Mouse (Mus musculus): ENCODE measurements around the gene Clip3. TPM values are rescaled to one million over a fixed set of nuclear protein-coding genes. Genes with fewer than 3 reads are reported as not detected.

The Clip3 gene
- polyA plus RNA-seq, 1 experiment from 2014 or later, result 96.5 TPM

GRCm38 (mm10) chr7:30353279-30353822, 61.8 kb downstream of the Clip3 start:
- H3K36me3 ChIP-seq (ENCODE audit: control insufficient read depth, insufficient read depth, low read length), result peaks cover 9% of the 10 kb centered on the region
- no peak overlapping the region for H3K27ac ChIP-seq (ENCODE audit: low read depth, low read length)
- H3K27me3 ChIP-seq (replicated peaks; ENCODE audit: control insufficient read depth, insufficient read depth, low read length), result 0 out of 2 replicates have a peak, but pooled peaks cover 1% of the 10 kb centered on the region
- H3K4me1 ChIP-seq (ENCODE audit: control insufficient read depth, insufficient read depth, low read depth, low read length), result peaks cover 5% of the 10 kb centered on the region
- H3K4me3 ChIP-seq (ENCODE audit: low read length), result no peak overlapping the region
- no peak; the same call in 1 of the 2 replicates for ATAC-seq
- no peaks in the 10 kb centered on the region for H3K9me3 ChIP-seq (ENCODE audit: control insufficient read depth, low read length)
- no peak overlapping the region for H3K9ac ChIP-seq (ENCODE audit: low read depth, low read length)
- H3K4me2 ChIP-seq (ENCODE audit: low read length), result no peak overlapping the region
- WGBS, result 22% methylated on average over 6 of the region's 6 CpGs

- WGBS, result 73% methylated on average over 4 of the region's 4 CpGs
- no peak for ATAC-seq
- peaks cover 9% of the 10 kb centered on the region for H3K36me3 ChIP-seq (ENCODE audit: control insufficient read depth, insufficient read depth, low read length)
These were observed 62.5 kb downstream of the Clip3 start for GRCm38 (mm10) chr7:30354059-30354458.

More at GRCm38 (mm10) chr7:30354059-30354458, 62.5 kb downstream of the Clip3 start:
- Histone ChIP-seq H3K4me2 (ENCODE audit: low read length) (no peak overlapping the region), H3K4me3 (ENCODE audit: low read length) (no peak overlapping the region), H3K4me1 (ENCODE audit: control insufficient read depth, insufficient read depth, low read depth, low read length) (peaks cover 10% of the 10 kb centered on the region), H3K9me3 (ENCODE audit: control insufficient read depth, low read length) (no peaks in the 10 kb centered on the region), H3K27ac (ENCODE audit: low read depth, low read length) (no peak overlapping the region), H3K9ac (ENCODE audit: low read depth, low read length) (no peak overlapping the region), H3K27me3 (replicated peaks; ENCODE audit: control insufficient read depth, insufficient read depth, low read length) (no peaks in the 10 kb centered on the region)

Other genes with a start within 250 kb of the Clip3 start
- 10.7 and 11.9 TPM in 2 replicates for gene Zfp14, start 240.3 kb upstream of the Clip3 start, polyA plus RNA-seq (2015; fragmentation: Nextera tagmentation; extraction: Ambion mirVana)
- 11.6 and 13.8 TPM in 2 replicates for gene Zfp82, start 218.8 kb upstream of the Clip3 start, polyA plus RNA-seq (2015; fragmentation: Nextera tagmentation; extraction: Ambion mirVana)
- 0.80 and 1.5 TPM in 2 replicates for gene Gm26920, start 201.3 kb upstream of the Clip3 start, polyA plus RNA-seq (2015; fragmentation: Nextera tagmentation; extraction: Ambion mirVana)
- gene Zfp566, start 201.2 kb upstream of the Clip3 start, polyA plus RNA-seq (2015; fragmentation: Nextera tagmentation; extraction: Ambion mirVana), result 14.4 and 14.9 TPM in 2 replicates
- gene Zfp260, start 197.0 kb upstream of the Clip3 start, polyA plus RNA-seq (2015; fragmentation: Nextera tagmentation; extraction: Ambion mirVana), result 69.0 and 75.5 TPM in 2 replicates
- gene Zfp382, start 169.8 kb upstream of the Clip3 start, polyA plus RNA-seq (2015; fragmentation: Nextera tagmentation; extraction: Ambion mirVana), result 23.7 and 26.9 TPM in 2 replicates
- gene Zfp146, start 122.0 kb upstream of the Clip3 start, polyA plus RNA-seq (2015; fragmentation: Nextera tagmentation; extraction: Ambion mirVana), result 8.0 and 9.2 TPM in 2 replicates
- 5.6 and 6.8 TPM in 2 replicates for gene Cox7a1, start 107.6 kb upstream of the Clip3 start, polyA plus RNA-seq (2015; fragmentation: Nextera tagmentation; extraction: Ambion mirVana)
- 86.0 and 94.7 TPM in 2 replicates for gene Capns1, start 92.9 kb upstream of the Clip3 start, polyA plus RNA-seq (2015; fragmentation: Nextera tagmentation; extraction: Ambion mirVana)
- gene Polr2i, start 59.8 kb upstream of the Clip3 start, polyA plus RNA-seq (2015; fragmentation: Nextera tagmentation; extraction: Ambion mirVana), result 168 and 175 TPM in 2 replicates
- gene Tbcb, start 59.5 kb upstream of the Clip3 start, polyA plus RNA-seq (2015; fragmentation: Nextera tagmentation; extraction: Ambion mirVana), result 465 and 500 TPM in 2 replicates
- gene Ovol3, start 56.0 kb upstream of the Clip3 start, polyA plus RNA-seq (2015; fragmentation: Nextera tagmentation; extraction: Ambion mirVana), result not detected in 2 replicates
- gene Thap8, start 11.6 kb upstream of the Clip3 start, polyA plus RNA-seq (2015; fragmentation: Nextera tagmentation; extraction: Ambion mirVana), result 0.66 and 0.86 TPM in 2 replicates
- 3.9 and 5.6 TPM in 2 replicates for gene Wdr62, start 11.3 kb upstream of the Clip3 start, polyA plus RNA-seq (2015; fragmentation: Nextera tagmentation; extraction: Ambion mirVana)
- 124 and 131 TPM in 2 replicates for gene Alkbh6, start 17.0 kb downstream of the Clip3 start, polyA plus RNA-seq (2015; fragmentation: Nextera tagmentation; extraction: Ambion mirVana)
- gene Syne4, start 23.1 kb downstream of the Clip3 start, polyA plus RNA-seq (2015; fragmentation: Nextera tagmentation; extraction: Ambion mirVana), result 14.6 and 14.8 TPM in 2 replicates
- 0.21 and 0.54 TPM in 2 replicates for gene E130208F15Rik, start 30.0 kb downstream of the Clip3 start, polyA plus RNA-seq (2015; fragmentation: Nextera tagmentation; extraction: Ambion mirVana)
- gene Sdhaf1, start 32.2 kb downstream of the Clip3 start, polyA plus RNA-seq (2015; fragmentation: Nextera tagmentation; extraction: Ambion mirVana), result 16.8 and 17.0 TPM in 2 replicates
- 15.8 and 16.8 TPM in 2 replicates for gene Lrfn3, start 71.0 kb downstream of the Clip3 start, polyA plus RNA-seq (2015; fragmentation: Nextera tagmentation; extraction: Ambion mirVana)
- gene Tyrobp, start 122.0 kb downstream of the Clip3 start, polyA plus RNA-seq (2015; fragmentation: Nextera tagmentation; extraction: Ambion mirVana), result 29.7 and 31.5 TPM in 2 replicates
- 0.95 and 0.97 TPM in 2 replicates for gene Hcst, start 128.1 kb downstream of the Clip3 start, polyA plus RNA-seq (2015; fragmentation: Nextera tagmentation; extraction: Ambion mirVana)
- 2.5 and 2.9 TPM in 2 replicates for gene Nfkbid, start 130.0 kb downstream of the Clip3 start, polyA plus RNA-seq (2015; fragmentation: Nextera tagmentation; extraction: Ambion mirVana)
- gene Aplp1, start 153.8 kb downstream of the Clip3 start, polyA plus RNA-seq (2015; fragmentation: Nextera tagmentation; extraction: Ambion mirVana), result 742 and 752 TPM in 2 replicates
- 3.0 and 4.2 TPM in 2 replicates for gene Kirrel2, start 166.0 kb downstream of the Clip3 start, polyA plus RNA-seq (2015; fragmentation: Nextera tagmentation; extraction: Ambion mirVana)
- gene Nphs1, start 166.6 kb downstream of the Clip3 start, polyA plus RNA-seq (2015; fragmentation: Nextera tagmentation; extraction: Ambion mirVana), result 0.98 and 1.7 TPM in 2 replicates
- not detected in 2 replicates for gene Prodh2, start 201.9 kb downstream of the Clip3 start, polyA plus RNA-seq (2015; fragmentation: Nextera tagmentation; extraction: Ambion mirVana)
- gene Arhgap33, start 243.3 kb downstream of the Clip3 start, polyA plus RNA-seq (2015; fragmentation: Nextera tagmentation; extraction: Ambion mirVana), result 94.8 and 134 TPM in 2 replicates

Measured in hindbrain, embryonic 16.5 days (tissue).